Mouse (Mus musculus) intestine, postnatal 0 days (tissue): ENCODE measurements at regions not wholly inside any gene's neighbourhood (a gene's known extent, or its start where the extent isn't known, plus 50 kb on each side); places are given as distances from the start of the nearest gene placed in this dataset.

ENCODE experiments used
- ATAC-seq: fragments of 200-750 bp; cut with Nextera tagmentation; 2 replicates; pipeline ENCODE4 v1.8.0; 2017; ENCODE audit warnings: mild to moderate bottlenecking, moderate TSS enrichment, moderate library complexity
- H3K27ac ChIP-seq: fragments of 300-500 bp; sonication (generic); 2 replicates; pipeline ENCODE4 v1.5.1; 2014; ENCODE audit warnings: mild to moderate bottlenecking, low read depth, low read length, moderate library complexity
- H3K27me3 ChIP-seq: fragments of 300-500 bp; sonication (generic); replicated peaks from 2 replicates; pipeline ENCODE4 v1.6.1; 2014; ENCODE audit warnings: low read length, mixed read lengths; ENCODE audit not compliant: control insufficient read depth, insufficient read depth
- H3K36me3 ChIP-seq: fragments of 300-500 bp; sonication (generic); 2 replicates; pipeline ENCODE4 v1.6.1; 2014; ENCODE audit warnings: mild to moderate bottlenecking, moderate library complexity; ENCODE audit not compliant: control insufficient read depth, insufficient read depth
- H3K4me1 ChIP-seq: fragments of 300-500 bp; sonication (generic); replicated peaks from 2 replicates; pipeline ENCODE4 v1.6.1; 2014; ENCODE audit warnings: antibody characterized with exemption, low read length, mixed read lengths; ENCODE audit not compliant: control insufficient read depth, insufficient read depth
- H3K4me2 ChIP-seq: fragments of 300-500 bp; sonication (generic); replicated peaks from 2 replicates; pipeline ENCODE4 v1.6.1; 2014; ENCODE audit warnings: low read depth, mild to moderate bottlenecking, moderate library complexity
- H3K4me3 ChIP-seq: fragments of 300-500 bp; sonication (generic); 2 replicates; pipeline ENCODE4 v1.5.1; 2014; ENCODE audit warnings: low read depth, low read length
- H3K9ac ChIP-seq: fragments of 300-500 bp; sonication (generic); 2 replicates; pipeline ENCODE4 v1.6.1; 2014; ENCODE audit warnings: mild to moderate bottlenecking, low read depth, low read length
- H3K9me3 ChIP-seq: fragments of 300-500 bp; sonication (generic); 2 replicates; pipeline ENCODE4 v1.6.1; 2016; ENCODE audit warnings: mixed run types; ENCODE audit not compliant: control insufficient read depth
- CTCF ChIP-seq: sonication (generic); IDR thresholded peaks from 2 replicates; pipeline ENCODE4 v1.5.1; 2016; ENCODE audit warnings: low read depth, mild to moderate bottlenecking, control low read depth, antibody characterized with exemption, moderate library complexity
- WGBS: fragments of 180-500 bp; shearing (Covaris S2); extraction: QIAGEN DNeasy Blood & Tissue Kit; methylation state at CpG from one replicate; pipeline ENCODE4 v1.1.7; 2014; 5-methylcytosine and 5-hydroxymethylcytosine counted together

- WGBS = 92% methylated on average over 6 of the region's 6 CpGs
- H3K9ac ChIP-seq = no peak overlapping the region
- no peak overlapping the region for H3K27ac ChIP-seq
- H3K4me3 ChIP-seq = no peak overlapping the region
- no peaks in the 10 kb centered on the region for H3K9me3 ChIP-seq
- no peaks in the 10 kb centered on the region for H3K36me3 ChIP-seq
- H3K27me3 ChIP-seq = no peaks in the 10 kb centered on the region
- no peak for ATAC-seq
- TF ChIP-seq CTCF = no peak
- no peak overlapping the region for H3K4me2 ChIP-seq
- H3K4me1 ChIP-seq = no peaks in the 10 kb centered on the region
These were observed 244.0 kb upstream of the Paip1 start for GRCm38 (mm10) chr13:119184322-119184877.

GRCm38 (mm10) chr13:119185567-119186143, 242.7 kb upstream of the Paip1 start:
- no peaks in the 10 kb centered on the region for H3K27me3 ChIP-seq
- no peak overlapping the region for H3K4me2 ChIP-seq
- H3K4me1 ChIP-seq = no peaks in the 10 kb centered on the region
- no peak for TF ChIP-seq CTCF
- no peak overlapping the region for H3K9ac ChIP-seq
- ATAC-seq = no peak
- H3K27ac ChIP-seq = no peak overlapping the region
- no peaks in the 10 kb centered on the region for H3K9me3 ChIP-seq
- WGBS = 95% methylated on average over 5 of the region's 5 CpGs
- no peaks in the 10 kb centered on the region for H3K36me3 ChIP-seq
- H3K4me3 ChIP-seq = no peak overlapping the region

- H3K4me3 ChIP-seq = no peak overlapping the region
- no peaks in the 10 kb centered on the region for H3K36me3 ChIP-seq
- H3K4me2 ChIP-seq = no peak overlapping the region
- H3K9me3 ChIP-seq = no peaks in the 10 kb centered on the region
- WGBS = 75% methylated on average over 11 of the region's 11 CpGs
- H3K4me1 ChIP-seq = no peaks in the 10 kb centered on the region
- H3K27me3 ChIP-seq = no peaks in the 10 kb centered on the region
- H3K9ac ChIP-seq = no peak overlapping the region
- no peak for TF ChIP-seq CTCF
- no peak for ATAC-seq
- H3K27ac ChIP-seq = no peak overlapping the region
These were observed 196.8 kb upstream of the Paip1 start for GRCm38 (mm10) chr13:119231556-119231955.

GRCm38 (mm10) chr13:119232100-119233029, 196.0 kb upstream of the Paip1 start:
- no peak overlapping the region for H3K27ac ChIP-seq
- H3K4me2 ChIP-seq = no peak overlapping the region
- 46% methylated on average over 8 of the region's 8 CpGs for WGBS
- TF ChIP-seq CTCF = no peak
- no peak overlapping the region for H3K4me3 ChIP-seq
- no peaks in the 10 kb centered on the region for H3K9me3 ChIP-seq
- no peaks in the 10 kb centered on the region for H3K27me3 ChIP-seq
- no peaks in the 10 kb centered on the region for H3K36me3 ChIP-seq
- no peak overlapping the region for H3K9ac ChIP-seq
- H3K4me1 ChIP-seq = no peaks in the 10 kb centered on the region
- ATAC-seq = no peak

- H3K4me2 ChIP-seq = no peak overlapping the region
- ATAC-seq = no peak
- H3K9ac ChIP-seq = no peak overlapping the region
- no peaks in the 10 kb centered on the region for H3K9me3 ChIP-seq
- H3K27ac ChIP-seq = no peak overlapping the region
- no peaks in the 10 kb centered on the region for H3K4me1 ChIP-seq
- H3K27me3 ChIP-seq = no peaks in the 10 kb centered on the region
- no peak overlapping the region for H3K4me3 ChIP-seq
- 92% methylated on average over 4 of the region's 4 CpGs for WGBS
- TF ChIP-seq CTCF = no peak
- no peaks in the 10 kb centered on the region for H3K36me3 ChIP-seq
These were observed 195.4 kb upstream of the Paip1 start for GRCm38 (mm10) chr13:119233030-119233385.

- Histone ChIP-seq H3K4me2 (no peak overlapping the region), H3K36me3 (no peaks in the 10 kb centered on the region), H3K27me3 (no peaks in the 10 kb centered on the region), H3K27ac (no peak overlapping the region), H3K4me3 (no peak overlapping the region), H3K9ac (no peak overlapping the region), H3K9me3 (no peaks in the 10 kb centered on the region), H3K4me1 (no peaks in the 10 kb centered on the region)
- WGBS = 40% methylated on average over 3 of the region's 3 CpGs
- no peak for TF ChIP-seq CTCF
- no peak for ATAC-seq
These were observed 194.5 kb upstream of the Paip1 start for GRCm38 (mm10) chr13:119233869-119234268.
